Mouse (Mus musculus): ENCODE data around the gene Cyp4f14. TPM values are rescaled to one million over a fixed set of nuclear protein-coding genes. Genes with fewer than 3 reads are reported as not detected.

Cyp4f14 gene
- polyA plus RNA-seq, 1 experiment from 2014 or later, result 0.10 TPM

DNA sequence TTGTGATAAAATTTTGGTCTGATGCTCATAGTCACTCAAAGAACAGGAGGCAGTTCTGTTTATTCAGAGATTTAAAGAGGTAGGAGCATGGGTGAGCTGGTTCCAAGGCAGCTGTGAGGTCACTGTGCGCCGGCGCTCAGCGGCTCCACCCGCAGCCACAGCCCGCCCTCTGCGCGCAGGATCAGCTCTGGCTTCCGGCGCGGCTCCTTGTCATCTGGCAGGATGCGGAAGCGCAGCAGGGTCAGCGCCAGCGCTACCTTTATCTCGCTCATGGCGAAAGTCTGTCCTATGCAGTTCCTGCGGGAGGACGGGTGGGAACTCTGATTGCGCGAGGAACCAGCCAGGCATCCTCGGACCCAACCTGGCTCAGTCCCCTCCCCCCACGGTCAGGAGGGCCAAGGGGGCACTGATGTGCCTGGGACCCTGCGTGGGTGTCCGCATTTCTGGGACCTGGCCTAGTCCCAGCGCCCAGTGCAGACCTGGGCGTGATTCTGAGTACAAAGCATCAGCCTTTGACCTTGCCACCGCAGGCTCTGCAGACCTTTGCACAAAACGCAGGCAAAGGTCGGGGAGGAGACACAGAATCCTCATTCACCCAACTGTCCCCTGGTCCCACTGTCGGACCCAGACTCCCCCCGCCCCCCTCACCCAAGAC lies 7.6 kb upstream of the Cyp4f14 start:
- Histone ChIP-seq H3K4me1 (peaks cover 6% of the 10 kb centered on the region; the same call in 1 of the 2 replicates), H3K4me2 (replicated peaks) (peak overlapping the region; percentile 67), H3K27ac (replicated peaks) (peak overlapping the region; percentile 20; the same call in 1 of the 2 replicates), H3K9me3 (no peaks in the 10 kb centered on the region), H3K9ac (replicated peaks) (peak overlapping the region; percentile 58), H3K4me3 (peak overlapping the region; percentile 53), H3K27me3 (no peaks in the 10 kb centered on the region), H3K36me3 (no peaks in the 10 kb centered on the region)
- ATAC-seq (replicated peaks), result peak; percentile 95
- 15% methylated on average over 32 of the region's 32 CpGs for WGBS

DNA sequence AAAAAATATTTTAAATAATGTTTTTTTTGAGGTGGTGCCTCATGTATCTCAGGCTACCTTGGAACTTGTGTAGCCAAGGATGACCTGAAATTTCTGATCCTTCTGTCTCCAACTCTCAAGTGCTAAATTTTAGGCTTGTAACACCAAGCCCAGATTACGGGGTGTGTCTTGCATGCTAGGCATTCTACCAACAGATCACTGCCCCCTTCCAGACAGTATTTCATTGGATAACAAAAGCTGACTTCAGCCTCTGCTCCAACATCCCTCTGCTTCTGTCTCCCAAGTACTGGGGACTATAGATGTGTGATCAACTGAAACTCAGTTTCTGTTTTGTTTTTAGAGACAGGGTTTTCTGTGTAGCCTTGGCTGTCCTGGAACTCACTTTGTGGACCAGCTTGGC lies 6.5 kb upstream of the Cyp4f14 start:
- Histone ChIP-seq H3K4me3 (no peak overlapping the region), H3K9me3 (no peaks in the 10 kb centered on the region), H3K27ac (replicated peaks) (no peak overlapping the region), H3K9ac (replicated peaks) (no peak overlapping the region), H3K27me3 (no peaks in the 10 kb centered on the region), H3K4me2 (replicated peaks) (no peak overlapping the region), H3K4me1 (peaks cover 6% of the 10 kb centered on the region; the same call in 1 of the 2 replicates), H3K36me3 (no peaks in the 10 kb centered on the region)
- ATAC-seq (replicated peaks), result no peak
- 93% methylated on average over 1 of the region's 1 CpGs for WGBS

DNA sequence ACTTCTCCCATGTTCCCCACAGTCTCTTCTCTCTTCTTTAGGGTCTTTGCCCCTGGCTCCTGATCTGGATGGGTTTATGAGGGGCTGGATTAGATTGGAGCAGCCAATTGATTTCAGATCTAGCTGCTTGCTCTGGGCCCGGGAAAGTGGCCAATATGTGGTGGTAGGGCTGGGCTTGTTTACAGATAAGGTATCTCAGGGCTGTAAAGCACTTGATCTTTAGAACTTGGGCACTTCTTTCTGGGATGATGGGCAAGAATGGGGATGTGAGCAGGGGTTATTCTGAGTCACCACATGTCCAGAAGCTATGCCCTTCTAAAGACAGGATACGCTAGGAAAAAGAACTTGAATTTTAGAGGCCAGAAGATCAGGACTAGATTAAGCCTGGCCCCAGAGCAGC lies 2.0 kb upstream of the Cyp4f14 start:
- Histone ChIP-seq H3K4me3 (no peak overlapping the region), H3K4me2 (replicated peaks) (no peak overlapping the region), H3K9ac (replicated peaks) (no peak overlapping the region), H3K36me3 (no peaks in the 10 kb centered on the region), H3K27me3 (no peaks in the 10 kb centered on the region), H3K9me3 (no peaks in the 10 kb centered on the region), H3K27ac (replicated peaks) (no peak overlapping the region), H3K4me1 (no peaks in the 10 kb centered on the region)
- 87% methylated on average over 2 of the region's 2 CpGs for WGBS
- ATAC-seq (replicated peaks), result no peak

DNA sequence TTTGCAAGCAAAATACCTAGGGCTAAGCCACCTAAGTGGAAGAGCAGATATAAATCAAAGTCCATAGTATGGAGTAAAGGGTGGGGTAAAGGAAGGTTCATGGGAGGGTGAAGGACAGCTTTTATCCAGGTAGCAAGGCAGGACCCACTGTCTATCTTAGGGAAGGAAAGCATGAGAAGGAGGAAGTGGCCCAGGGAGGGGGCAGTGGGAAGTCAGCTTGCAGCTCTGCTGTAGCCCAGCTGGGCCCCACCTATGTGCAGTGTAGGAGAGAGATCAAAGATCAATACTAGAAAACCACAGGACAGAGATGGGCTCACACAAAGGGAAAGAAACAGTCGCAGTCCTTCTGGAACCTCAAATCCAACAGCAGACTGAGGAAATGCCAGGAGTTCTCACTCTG lies 1.1 kb downstream of the Cyp4f14 start:
- Histone ChIP-seq H3K9me3 (no peaks in the 10 kb centered on the region), H3K9ac (replicated peaks) (no peak overlapping the region), H3K27me3 (no peaks in the 10 kb centered on the region), H3K4me2 (replicated peaks) (no peak overlapping the region), H3K4me3 (no peak overlapping the region), H3K36me3 (no peaks in the 10 kb centered on the region), H3K27ac (replicated peaks) (no peak overlapping the region), H3K4me1 (no peaks in the 10 kb centered on the region)
- no peak for ATAC-seq (replicated peaks)
- whole genome bisulfite sequencing, result 76% methylated on average over 1 of the region's 1 CpGs

DNA sequence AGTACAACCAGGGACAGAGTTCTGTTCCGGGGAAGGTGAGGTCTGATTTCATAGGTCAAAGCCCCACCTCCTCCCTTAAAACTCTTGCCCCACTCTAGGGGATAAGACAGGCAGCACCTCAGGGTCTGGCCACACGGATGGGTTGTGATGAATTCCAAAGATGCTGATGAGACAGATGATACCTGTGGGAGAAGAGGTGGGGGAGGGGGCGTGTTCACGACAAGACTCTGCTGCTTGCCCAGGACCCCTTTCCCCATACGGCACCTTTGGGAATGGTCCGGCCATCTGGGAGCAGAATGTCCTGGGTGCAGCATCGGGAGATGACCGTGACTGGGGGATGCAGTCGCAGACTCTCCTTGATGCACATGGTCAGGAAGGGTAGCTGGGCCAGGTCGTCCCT lies 11.0 kb downstream of the Cyp4f14 start:
- WGBS, result 83% methylated on average over 10 of the region's 10 CpGs
- H3K4me2 ChIP-seq (replicated peaks), result no peak overlapping the region
- H3K4me3 ChIP-seq, result no peak overlapping the region
- H3K27me3 ChIP-seq, result no peaks in the 10 kb centered on the region
- no peak overlapping the region for H3K27ac ChIP-seq (replicated peaks)
- no peak overlapping the region for H3K9ac ChIP-seq (replicated peaks)
- H3K9me3 ChIP-seq, result no peaks in the 10 kb centered on the region
- no peaks in the 10 kb centered on the region for H3K36me3 ChIP-seq
- no peaks in the 10 kb centered on the region for H3K4me1 ChIP-seq
- ATAC-seq (replicated peaks), result no peak

DNA sequence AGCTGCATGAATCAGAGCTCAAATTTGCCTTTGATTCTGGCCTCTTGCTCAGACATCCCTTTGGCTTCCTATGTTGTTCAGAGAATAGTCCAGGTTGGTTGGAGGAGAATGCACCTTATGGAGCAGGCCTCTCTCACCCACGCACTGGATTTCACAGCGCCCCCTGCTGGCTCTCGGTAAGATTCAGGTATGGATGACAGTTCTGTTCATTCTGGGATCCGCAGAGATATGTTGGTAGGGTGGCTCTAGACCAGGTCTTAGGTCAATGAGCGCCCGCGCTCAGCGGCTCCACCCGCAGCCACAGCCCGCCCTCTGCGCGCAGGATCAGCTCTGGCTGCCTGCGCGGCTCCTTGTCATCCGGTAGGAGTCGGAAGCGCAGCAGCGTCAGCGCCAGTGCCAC lies 11.9 kb downstream of the Cyp4f14 start:
- Histone ChIP-seq H3K9ac (replicated peaks) (peak overlapping the region; percentile 20; the same call in 1 of the 2 replicates), H3K4me2 (replicated peaks) (peak overlapping the region; percentile 39), H3K36me3 (no peaks in the 10 kb centered on the region), H3K27ac (replicated peaks) (no peak overlapping the region), H3K9me3 (no peaks in the 10 kb centered on the region), H3K4me1 (no peaks in the 10 kb centered on the region), H3K4me3 (peak overlapping the region; percentile 11; the same call in 1 of the 2 replicates), H3K27me3 (no peaks in the 10 kb centered on the region)
- WGBS, result 17% methylated on average over 19 of the region's 19 CpGs
- ATAC-seq (replicated peaks), result no peak

DNA sequence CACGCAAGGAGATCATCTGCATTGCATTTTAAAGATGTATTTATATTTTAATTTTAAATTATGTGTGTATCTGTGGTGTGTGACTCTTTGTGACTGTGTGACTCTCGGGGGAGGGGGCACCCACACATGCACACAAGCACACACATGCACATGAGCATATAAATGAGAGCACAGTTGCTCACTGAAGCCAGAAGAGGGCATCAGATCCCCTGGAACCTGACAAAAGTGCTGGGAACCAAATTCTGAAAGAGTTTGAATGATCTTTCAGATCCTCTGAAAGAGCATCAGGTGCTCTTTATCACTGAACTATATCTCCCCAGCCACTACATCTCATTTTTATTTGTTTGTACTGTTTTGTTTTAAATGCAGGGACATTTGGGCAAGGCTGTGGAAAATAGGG lies 12.7 kb downstream of the Cyp4f14 start:
- Histone ChIP-seq H3K27me3 (no peaks in the 10 kb centered on the region), H3K27ac (replicated peaks) (no peak overlapping the region), H3K36me3 (no peaks in the 10 kb centered on the region), H3K9me3 (no peaks in the 10 kb centered on the region), H3K4me1 (no peaks in the 10 kb centered on the region), H3K9ac (replicated peaks) (no peak overlapping the region), H3K4me2 (replicated peaks) (no peak overlapping the region), H3K4me3 (no peak overlapping the region)
- no peak for ATAC-seq (replicated peaks)
- 76% methylated on average over 2 of the region's 2 CpGs for WGBS

DNA sequence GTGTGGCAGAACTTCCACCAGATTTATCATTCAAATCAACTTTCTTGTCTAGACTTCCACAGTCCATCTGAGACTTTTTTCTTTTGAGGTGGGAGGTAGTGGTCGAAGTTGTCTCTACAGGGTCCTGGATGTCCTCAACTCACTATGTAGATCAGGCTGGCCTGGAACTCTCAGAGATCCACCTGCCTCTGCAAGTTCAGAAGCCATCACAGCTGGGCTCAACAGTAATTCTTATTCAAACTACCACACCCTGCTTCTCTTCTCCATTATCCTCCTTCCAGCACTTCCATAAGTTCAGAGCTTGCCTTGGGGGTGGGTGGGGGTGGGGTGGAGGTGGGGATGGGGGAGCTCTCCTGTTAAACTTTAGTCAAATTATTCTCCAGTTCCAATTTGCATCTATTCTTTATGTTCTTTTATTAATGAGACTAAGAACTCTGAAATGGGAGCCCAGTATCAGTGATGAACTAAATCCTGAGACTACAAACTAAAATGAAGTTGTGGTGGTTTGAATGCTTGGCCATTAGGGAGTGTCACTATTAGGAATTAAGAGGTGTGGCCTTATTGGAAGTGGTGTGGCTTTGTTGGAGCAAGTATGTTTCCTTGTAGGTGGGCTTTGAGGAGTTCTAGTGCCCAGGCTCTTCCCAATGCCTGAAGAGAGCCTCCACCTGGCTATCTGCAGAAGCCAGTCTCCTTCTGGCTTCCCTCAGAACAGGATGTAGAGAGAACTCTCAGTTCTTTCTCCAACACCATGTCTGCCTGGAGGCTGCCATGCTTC lies 15.2 kb downstream of the Cyp4f14 start:
- no peak overlapping the region for H3K27ac ChIP-seq (replicated peaks)
- H3K36me3 ChIP-seq, result no peaks in the 10 kb centered on the region
- no peak overlapping the region for H3K4me3 ChIP-seq
- no peaks in the 10 kb centered on the region for H3K27me3 ChIP-seq
- no peak overlapping the region for H3K9ac ChIP-seq (replicated peaks)
- no peak for ATAC-seq (replicated peaks)
- no peaks in the 10 kb centered on the region for H3K9me3 ChIP-seq
- 63% methylated on average over 1 of the region's 1 CpGs for WGBS
- no peak overlapping the region for H3K4me2 ChIP-seq (replicated peaks)
- no peaks in the 10 kb centered on the region for H3K4me1 ChIP-seq

DNA sequence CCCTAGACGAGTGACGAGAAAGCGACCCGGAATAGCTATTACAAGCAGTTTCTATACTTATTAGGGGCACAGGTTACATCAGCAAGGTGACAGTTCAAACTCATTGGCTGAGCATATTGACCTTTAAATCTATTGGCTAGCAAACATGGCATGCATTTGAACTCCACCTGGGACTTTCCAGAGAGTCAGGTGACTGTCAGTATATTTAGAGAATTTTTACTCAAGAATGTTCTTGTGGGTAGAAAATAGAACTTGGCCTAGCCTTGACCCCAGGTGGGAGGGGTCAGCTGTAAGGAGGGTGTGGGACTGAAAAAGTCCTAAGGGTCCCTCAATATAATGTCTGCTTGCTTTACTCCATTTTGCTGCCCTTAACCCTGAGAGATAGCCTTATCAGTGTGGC lies 21.7 kb downstream of the Cyp4f14 start:
- Histone ChIP-seq H3K27ac (replicated peaks) (no peak overlapping the region), H3K36me3 (no peaks in the 10 kb centered on the region), H3K4me3 (no peak overlapping the region), H3K4me1 (peaks cover 10% of the 10 kb centered on the region), H3K27me3 (no peaks in the 10 kb centered on the region), H3K9me3 (no peaks in the 10 kb centered on the region), H3K4me2 (replicated peaks) (no peak overlapping the region), H3K9ac (replicated peaks) (no peak overlapping the region)
- ATAC-seq (replicated peaks), result no peak
- 93% methylated on average over 4 of the region's 4 CpGs for WGBS

DNA sequence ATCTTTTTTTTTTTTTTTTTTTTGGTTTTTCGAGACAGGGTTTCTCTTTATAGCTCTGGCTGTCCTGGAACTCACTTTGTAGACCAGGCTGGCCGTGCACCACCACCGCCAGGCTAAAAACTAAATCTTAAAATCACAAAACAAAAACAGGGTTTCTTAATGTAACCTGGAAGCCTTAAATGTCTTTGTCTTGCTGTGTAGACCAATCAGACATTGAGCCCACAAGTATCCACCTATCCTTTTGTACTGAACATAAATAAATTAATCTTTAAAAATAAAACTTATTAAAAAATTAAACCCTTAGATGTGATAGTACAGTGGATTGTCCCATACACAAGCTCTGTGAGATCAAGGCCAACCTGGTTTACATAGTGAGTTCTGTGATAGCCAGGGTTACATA lies 23.2 kb downstream of the Cyp4f14 start:
- Histone ChIP-seq H3K4me2 (replicated peaks) (no peak overlapping the region), H3K4me3 (no peak overlapping the region), H3K27me3 (no peaks in the 10 kb centered on the region), H3K9me3 (no peaks in the 10 kb centered on the region), H3K4me1 (peaks cover 17% of the 10 kb centered on the region), H3K9ac (replicated peaks) (no peak overlapping the region), H3K27ac (replicated peaks) (no peak overlapping the region), H3K36me3 (no peaks in the 10 kb centered on the region)
- 87% methylated on average over 3 of the region's 3 CpGs for WGBS
- ATAC-seq (replicated peaks), result no peak

DNA sequence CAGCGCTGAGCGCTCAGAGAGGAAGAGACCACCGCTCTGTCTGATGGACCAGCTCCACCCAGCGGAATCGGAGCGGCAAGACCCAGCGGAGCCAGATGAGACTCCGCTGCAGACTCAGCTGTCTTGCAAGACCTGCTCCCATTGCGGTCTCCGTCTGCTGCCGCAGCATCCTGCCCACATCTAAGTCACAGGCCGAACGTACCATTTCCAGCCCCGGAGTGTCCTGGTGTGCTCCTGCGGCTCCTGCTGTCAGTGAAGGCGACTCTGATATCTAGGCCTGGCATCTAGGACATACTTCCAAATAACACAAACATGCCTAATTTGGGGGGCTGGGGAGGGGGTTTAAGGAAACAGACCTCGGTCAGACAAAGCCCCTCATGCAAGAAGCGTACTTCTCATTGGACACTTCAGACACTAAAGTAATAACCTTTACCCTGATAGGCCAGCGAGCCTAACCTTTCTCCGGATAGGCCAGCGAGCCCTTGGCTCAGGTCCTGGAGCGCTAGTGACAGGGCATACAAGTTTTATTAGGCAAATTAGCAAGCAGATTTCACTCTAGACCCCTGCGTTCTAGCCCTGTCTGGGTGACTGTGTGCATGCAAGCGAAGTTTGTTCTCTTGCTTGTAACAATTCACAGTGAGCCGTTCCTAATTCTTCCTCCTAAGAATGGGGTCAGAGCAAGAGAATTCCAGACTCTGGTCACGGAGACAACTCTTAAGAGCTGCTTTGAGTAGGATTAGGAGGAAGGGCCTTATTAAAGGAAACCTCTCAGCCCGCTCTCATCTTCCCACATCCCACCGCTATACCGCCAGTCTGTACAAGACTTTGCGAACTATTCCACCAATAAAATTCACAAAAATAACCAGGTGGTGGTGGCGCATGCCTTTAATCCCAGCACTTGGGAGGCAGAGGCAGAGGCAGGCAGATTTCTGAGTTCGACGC lies 25.6 kb downstream of the Cyp4f14 start, which contains the start of gene Zfp870:
TSS of gene Zfp870 (minus strand) at position 404 of the 942 bp plus-strand sequence.
- Histone ChIP-seq H3K4me2 (replicated peaks) (peak within 1 kb of the TSS; percentile 74), H3K4me1 (peaks cover 17% of the 10 kb centered on the region), H3K27me3 (no peaks in the 10 kb centered on the region), H3K36me3 (no peaks in the 10 kb centered on the region), H3K4me3 (peak within 1 kb of the TSS; percentile 60), H3K27ac (replicated peaks) (peak within 1 kb of the TSS; percentile 67), H3K9ac (replicated peaks) (peak within 1 kb of the TSS; percentile 64), H3K9me3 (no peaks in the 10 kb centered on the region)
- 10% methylated on average over 33 of the region's 33 CpGs for WGBS
- ATAC-seq (replicated peaks), result peak; percentile 96

DNA sequence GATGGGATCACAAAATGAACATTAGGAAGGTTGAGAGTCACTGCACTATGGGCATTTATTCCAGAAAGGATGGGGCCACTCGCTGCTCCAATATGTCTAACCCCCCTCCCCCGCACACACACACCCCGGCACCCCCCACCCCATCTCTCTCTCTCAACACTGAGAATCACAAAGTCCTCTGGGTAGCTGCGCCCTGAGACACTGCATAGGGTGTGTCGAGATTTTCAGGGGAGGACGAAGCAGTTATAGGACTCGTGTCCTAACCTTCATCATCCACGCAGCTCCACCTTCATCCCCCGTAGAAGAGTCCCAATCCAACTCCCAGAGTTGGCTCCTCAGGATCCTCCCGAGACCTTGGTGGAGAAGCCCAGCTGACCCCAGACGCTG lies 26.3 kb downstream of the Cyp4f14 start:
- Histone ChIP-seq H3K4me3 (peak overlapping the region; percentile 60), H3K9me3 (no peaks in the 10 kb centered on the region), H3K4me1 (peaks cover 17% of the 10 kb centered on the region), H3K27ac (replicated peaks) (peak overlapping the region; percentile 67), H3K36me3 (no peaks in the 10 kb centered on the region), H3K27me3 (no peaks in the 10 kb centered on the region), H3K9ac (replicated peaks) (peak overlapping the region; percentile 64), H3K4me2 (replicated peaks) (peak overlapping the region; percentile 74)
- WGBS, result 3% methylated on average over 11 of the region's 11 CpGs
- peak; percentile 65 for ATAC-seq (replicated peaks)

Measured in forebrain, embryonic 15.5 days (tissue).